Mouse (Mus musculus): ENCODE results near the gene Sgk2. TPM values are rescaled to one million over a fixed set of nuclear protein-coding genes. Genes with fewer than 3 reads are reported as not detected.

Gene Sgk2
- polyA plus RNA-seq, 1 experiment from 2014 or later, result 5.8 TPM

GRCm38 (mm10) chr2:162961321-162961720 lies 25.8 kb upstream of the Sgk2 start:
- Histone ChIP-seq H3K36me3 (ENCODE audit: control insufficient read depth, insufficient read depth) (no peaks in the 10 kb centered on the region), H3K4me2 (ENCODE audit: low read depth, low read length) (no peak overlapping the region), H3K4me3 (ENCODE audit: low read depth, low read length) (no peak overlapping the region), H3K9me3 (replicated peaks; ENCODE audit: control insufficient read depth, low read length) (no peaks in the 10 kb centered on the region), H3K27ac (ENCODE audit: low read length) (no peak overlapping the region), H3K9ac (ENCODE audit: low read depth, low read length) (no peak overlapping the region), H3K4me1 (ENCODE audit: control insufficient read depth, low read depth, low read length) (no peaks in the 10 kb centered on the region), H3K27me3 (ENCODE audit: control insufficient read depth, insufficient read depth, low read depth, low read length) (no peaks in the 10 kb centered on the region)
- ATAC-seq (ENCODE audit: low read depth), result no peak
- 67% methylated on average over 8 of the region's 10 CpGs for WGBS (ENCODE audit: insufficient replicate concordance)

GRCm38 (mm10) chr2:162966734-162967133 lies 20.4 kb upstream of the Sgk2 start:
- Histone ChIP-seq H3K9ac (ENCODE audit: low read depth, low read length) (no peak overlapping the region), H3K27ac (ENCODE audit: low read length) (no peak overlapping the region), H3K4me2 (ENCODE audit: low read depth, low read length) (no peak overlapping the region), H3K4me3 (ENCODE audit: low read depth, low read length) (no peak overlapping the region), H3K4me1 (ENCODE audit: control insufficient read depth, low read depth, low read length) (no peaks in the 10 kb centered on the region), H3K27me3 (ENCODE audit: control insufficient read depth, insufficient read depth, low read depth, low read length) (no peaks in the 10 kb centered on the region), H3K36me3 (ENCODE audit: control insufficient read depth, insufficient read depth) (no peaks in the 10 kb centered on the region), H3K9me3 (replicated peaks; ENCODE audit: control insufficient read depth, low read length) (no peaks in the 10 kb centered on the region)
- ATAC-seq (ENCODE audit: low read depth), result no peak
- WGBS (ENCODE audit: insufficient replicate concordance), result 65% methylated on average over 2 of the region's 2 CpGs

- no peak overlapping the region for H3K4me3 ChIP-seq (ENCODE audit: low read depth, low read length)
- peaks cover 2% of the 10 kb centered on the region; the same call in 1 of the 2 replicates for H3K4me1 ChIP-seq (ENCODE audit: control insufficient read depth, low read depth, low read length)
- no peak overlapping the region for H3K27ac ChIP-seq (ENCODE audit: low read length)
- no peak overlapping the region for H3K4me2 ChIP-seq (ENCODE audit: low read depth, low read length)
- H3K36me3 ChIP-seq (ENCODE audit: control insufficient read depth, insufficient read depth), result no peaks in the 10 kb centered on the region
- no peak for ATAC-seq (ENCODE audit: low read depth)
- no peak overlapping the region for H3K9ac ChIP-seq (ENCODE audit: low read depth, low read length)
- no peaks in the 10 kb centered on the region for H3K27me3 ChIP-seq (ENCODE audit: control insufficient read depth, insufficient read depth, low read depth, low read length)
- no peaks in the 10 kb centered on the region for H3K9me3 ChIP-seq (replicated peaks; ENCODE audit: control insufficient read depth, low read length)
- 4% methylated on average over 5 of the region's 5 CpGs for WGBS (ENCODE audit: insufficient replicate concordance)
Measured at GRCm38 (mm10) chr2:162968357-162968756, 18.8 kb upstream of the Sgk2 start.

GRCm38 (mm10) chr2:162969101-162969500 lies 18.0 kb upstream of the Sgk2 start:
- Histone ChIP-seq H3K9me3 (replicated peaks; ENCODE audit: control insufficient read depth, low read length) (no peaks in the 10 kb centered on the region), H3K36me3 (ENCODE audit: control insufficient read depth, insufficient read depth) (no peaks in the 10 kb centered on the region), H3K27me3 (ENCODE audit: control insufficient read depth, insufficient read depth, low read depth, low read length) (no peaks in the 10 kb centered on the region), H3K4me1 (ENCODE audit: control insufficient read depth, low read depth, low read length) (peaks cover 5% of the 10 kb centered on the region; the same call in 1 of the 2 replicates), H3K27ac (ENCODE audit: low read length) (no peak overlapping the region), H3K9ac (ENCODE audit: low read depth, low read length) (no peak overlapping the region), H3K4me3 (ENCODE audit: low read depth, low read length) (no peak overlapping the region), H3K4me2 (ENCODE audit: low read depth, low read length) (no peak overlapping the region)
- ATAC-seq (ENCODE audit: low read depth), result no peak
- 60% methylated on average over 3 of the region's 3 CpGs for WGBS (ENCODE audit: insufficient replicate concordance)

GRCm38 (mm10) chr2:162970896-162971295 lies 16.2 kb upstream of the Sgk2 start:
- Histone ChIP-seq H3K4me2 (ENCODE audit: low read depth, low read length) (no peak overlapping the region), H3K9me3 (replicated peaks; ENCODE audit: control insufficient read depth, low read length) (no peaks in the 10 kb centered on the region), H3K4me3 (ENCODE audit: low read depth, low read length) (no peak overlapping the region), H3K9ac (ENCODE audit: low read depth, low read length) (no peak overlapping the region), H3K27ac (ENCODE audit: low read length) (no peak overlapping the region), H3K27me3 (ENCODE audit: control insufficient read depth, insufficient read depth, low read depth, low read length) (no peaks in the 10 kb centered on the region), H3K4me1 (ENCODE audit: control insufficient read depth, low read depth, low read length) (peaks cover 5% of the 10 kb centered on the region; the same call in 1 of the 2 replicates), H3K36me3 (ENCODE audit: control insufficient read depth, insufficient read depth) (no peaks in the 10 kb centered on the region)
- ATAC-seq (ENCODE audit: low read depth), result no peak
- WGBS (ENCODE audit: insufficient replicate concordance), result 71% methylated on average over 6 of the region's 6 CpGs

- Histone ChIP-seq H3K4me3 (ENCODE audit: low read depth, low read length) (no peak overlapping the region), H3K4me2 (ENCODE audit: low read depth, low read length) (no peak overlapping the region), H3K9ac (ENCODE audit: low read depth, low read length) (no peak overlapping the region), H3K36me3 (ENCODE audit: control insufficient read depth, insufficient read depth) (no peaks in the 10 kb centered on the region), H3K9me3 (replicated peaks; ENCODE audit: control insufficient read depth, low read length) (no peaks in the 10 kb centered on the region), H3K4me1 (ENCODE audit: control insufficient read depth, low read depth, low read length) (peaks cover 5% of the 10 kb centered on the region; the same call in 1 of the 2 replicates), H3K27me3 (ENCODE audit: control insufficient read depth, insufficient read depth, low read depth, low read length) (no peaks in the 10 kb centered on the region), H3K27ac (ENCODE audit: low read length) (no peak overlapping the region)
- ATAC-seq (ENCODE audit: low read depth), result peak; percentile 79
- WGBS (ENCODE audit: insufficient replicate concordance), result 19% methylated on average over 7 of the region's 7 CpGs
Measured at GRCm38 (mm10) chr2:162972752-162973151, 14.4 kb upstream of the Sgk2 start.

- Histone ChIP-seq H3K4me3 (ENCODE audit: low read depth, low read length) (no peak overlapping the region), H3K27me3 (ENCODE audit: control insufficient read depth, insufficient read depth, low read depth, low read length) (no peaks in the 10 kb centered on the region), H3K4me2 (ENCODE audit: low read depth, low read length) (no peak overlapping the region), H3K9me3 (replicated peaks; ENCODE audit: control insufficient read depth, low read length) (no peaks in the 10 kb centered on the region), H3K36me3 (ENCODE audit: control insufficient read depth, insufficient read depth) (no peaks in the 10 kb centered on the region), H3K27ac (ENCODE audit: low read length) (no peak overlapping the region), H3K9ac (ENCODE audit: low read depth, low read length) (no peak overlapping the region), H3K4me1 (ENCODE audit: control insufficient read depth, low read depth, low read length) (peaks cover 5% of the 10 kb centered on the region; the same call in 1 of the 2 replicates)
- no peak for ATAC-seq (ENCODE audit: low read depth)
- 61% methylated on average over 5 of the region's 5 CpGs for WGBS (ENCODE audit: insufficient replicate concordance)
Measured at GRCm38 (mm10) chr2:162973206-162973605, 13.9 kb upstream of the Sgk2 start.

GRCm38 (mm10) chr2:162973637-162974036 lies 13.5 kb upstream of the Sgk2 start:
- H3K9ac ChIP-seq (ENCODE audit: low read depth, low read length), result no peak overlapping the region
- H3K27me3 ChIP-seq (ENCODE audit: control insufficient read depth, insufficient read depth, low read depth, low read length), result no peaks in the 10 kb centered on the region
- H3K4me3 ChIP-seq (ENCODE audit: low read depth, low read length), result no peak overlapping the region
- H3K4me1 ChIP-seq (ENCODE audit: control insufficient read depth, low read depth, low read length), result peaks cover 5% of the 10 kb centered on the region; the same call in 1 of the 2 replicates
- H3K9me3 ChIP-seq (replicated peaks; ENCODE audit: control insufficient read depth, low read length), result no peaks in the 10 kb centered on the region
- H3K27ac ChIP-seq (ENCODE audit: low read length), result no peak overlapping the region
- 41% methylated on average over 11 of the region's 11 CpGs for WGBS (ENCODE audit: insufficient replicate concordance)
- H3K4me2 ChIP-seq (ENCODE audit: low read depth, low read length), result no peak overlapping the region
- ATAC-seq (ENCODE audit: low read depth), result no peak
- no peaks in the 10 kb centered on the region for H3K36me3 ChIP-seq (ENCODE audit: control insufficient read depth, insufficient read depth)

- Histone ChIP-seq H3K9me3 (replicated peaks; ENCODE audit: control insufficient read depth, low read length) (no peaks in the 10 kb centered on the region), H3K27me3 (ENCODE audit: control insufficient read depth, insufficient read depth, low read depth, low read length) (no peaks in the 10 kb centered on the region)
Measured at GRCm38 (mm10) chr2:162975157-162975775, 11.9 kb upstream of the Sgk2 start.

More at GRCm38 (mm10) chr2:162975157-162975775, 11.9 kb upstream of the Sgk2 start:
- H3K27ac ChIP-seq (ENCODE audit: low read length), result no peak overlapping the region
- peaks cover 5% of the 10 kb centered on the region; the same call in 1 of the 2 replicates for H3K4me1 ChIP-seq (ENCODE audit: control insufficient read depth, low read depth, low read length)
- ATAC-seq (ENCODE audit: low read depth), result no peak
- WGBS (ENCODE audit: insufficient replicate concordance), result 73% methylated on average over 11 of the region's 11 CpGs
- H3K36me3 ChIP-seq (ENCODE audit: control insufficient read depth, insufficient read depth), result no peaks in the 10 kb centered on the region
- H3K4me2 ChIP-seq (ENCODE audit: low read depth, low read length), result no peak overlapping the region
- no peak overlapping the region for H3K4me3 ChIP-seq (ENCODE audit: low read depth, low read length)
- no peak overlapping the region for H3K9ac ChIP-seq (ENCODE audit: low read depth, low read length)
